Mouse (Mus musculus) liver, postnatal 0 days (tissue): ENCODE results near the gene Relb. TPM values are rescaled to one million over a fixed set of nuclear protein-coding genes. Genes with fewer than 3 reads are reported as not detected.
A peak's percentile ranks its signal among the peaks of the same experiment; 100 is the strongest.

Experiments used
- ATAC-seq: fragments of 200-750 bp; cut with Nextera tagmentation; 2 replicates; pipeline ENCODE4 v1.8.0; 2017; ENCODE audit warnings: mild to moderate bottlenecking, moderate library complexity
- DNase-seq: peaks from one replicate; pipeline ENCODE4 v3.0.0-alpha.2; 2016
- H3K27ac ChIP-seq: fragments of 300-500 bp; sonication (generic); 2 replicates; pipeline ENCODE4 v1.5.1; 2014; ENCODE audit warnings: antibody characterized with exemption, moderate library complexity, mild to moderate bottlenecking, low read depth
- H3K27me3 ChIP-seq: fragments of 300-500 bp; sonication (generic); 2 replicates; pipeline ENCODE4 v1.6.1; 2014; ENCODE audit warnings: low read length, control low read depth, mixed read lengths; ENCODE audit not compliant: insufficient read depth
- H3K36me3 ChIP-seq: fragments of 300-500 bp; sonication (generic); replicated peaks from 2 replicates; pipeline ENCODE4 v1.6.1; 2014; ENCODE audit warnings: mild to moderate bottlenecking, control low read depth, low read length, moderate library complexity, mixed read lengths; ENCODE audit not compliant: insufficient read depth
- H3K4me1 ChIP-seq: fragments of 300-500 bp; sonication (generic); 2 replicates; pipeline ENCODE4 v1.6.1; 2014; ENCODE audit warnings: antibody characterized with exemption, mild to moderate bottlenecking, control low read depth; ENCODE audit not compliant: insufficient read depth
- H3K4me2 ChIP-seq: fragments of 300-500 bp; sonication (generic); 2 replicates; pipeline ENCODE4 v1.6.1; 2014; ENCODE audit warnings: low read depth, mild to moderate bottlenecking, low read length, moderate library complexity, mixed read lengths
- H3K4me3 ChIP-seq: fragments of 300-500 bp; sonication (generic); 2 replicates; pipeline ENCODE4 v1.5.1; 2014; ENCODE audit warnings: low read depth, low read length
- H3K9ac ChIP-seq: fragments of 300-500 bp; sonication (generic); replicated peaks from 2 replicates; pipeline ENCODE4 v1.6.1; 2014; ENCODE audit warnings: mild to moderate bottlenecking, moderate library complexity
- H3K9me3 ChIP-seq: fragments of 300-500 bp; sonication (generic); 2 replicates; pipeline ENCODE4 v1.6.1; 2016; ENCODE audit warnings: mild to moderate bottlenecking, control low read depth, low read length, mixed read lengths
- CTCF ChIP-seq: sonication (generic); IDR thresholded peaks from 2 replicates; pipeline ENCODE4 v1.5.1; 2016; ENCODE audit warnings: antibody characterized with exemption, low read depth
- EP300 ChIP-seq: IDR thresholded peaks from 2 replicates; pipeline ENCODE4 v1.6.1; 2016; ENCODE audit warnings: antibody characterized with exemption, low read depth, mild to moderate bottlenecking
- WGBS: fragments of 180-500 bp; shearing (Covaris S2); extraction: QIAGEN DNeasy Blood & Tissue Kit; methylation state at CpG from one replicate; pipeline ENCODE4 v1.1.7; 2014; ENCODE audit not compliant: insufficient replicate concordance; 5-methylcytosine and 5-hydroxymethylcytosine counted together
- polyA plus RNA-seq: library from polyadenylated mRNA; unstranded; fragments of >200 nt; fragmentation: Nextera tagmentation; extraction: Ambion mirVana; gene quantifications from 2 replicates; pipeline ENCODE4 v1.2.1, GENCODE M21; 2015

Relb gene
- polyA plus RNA-seq, 1 experiment from 2014 or later = 2.3 TPM

GRCm38 (mm10) chr7:19671511-19671910 is 42.3 kb upstream of the Relb start:
- peaks cover 15% of the 10 kb centered on the region for H3K4me1 ChIP-seq
- DNase-seq (no peak), ATAC-seq (no peak)
- no peaks in the 10 kb centered on the region for H3K9me3 ChIP-seq
- TF ChIP-seq EP300 (no peak), CTCF (no peak)
- H3K4me3 ChIP-seq = no peak overlapping the region
- H3K4me2 ChIP-seq = no peak overlapping the region
- H3K27me3 ChIP-seq = no peaks in the 10 kb centered on the region
- H3K36me3 ChIP-seq = 0 out of 2 replicates have a peak, but pooled peaks cover 3% of the 10 kb centered on the region
- H3K9ac ChIP-seq = no peak overlapping the region
- no peak overlapping the region for H3K27ac ChIP-seq
- 76% methylated on average over 10 of the region's 10 CpGs for WGBS

GRCm38 (mm10) chr7:19668947-19669721 is 39.9 kb upstream of the Relb start:
- Histone ChIP-seq H3K36me3 (0 out of 2 replicates have a peak, but pooled peaks cover 3% of the 10 kb centered on the region), H3K4me2 (peak overlapping the region; percentile 55), H3K9me3 (no peaks in the 10 kb centered on the region), H3K27me3 (no peaks in the 10 kb centered on the region), H3K9ac (peak overlapping the region; percentile 48), H3K4me3 (no peak overlapping the region; the same call in 1 of the 2 replicates), H3K4me1 (peaks cover 22% of the 10 kb centered on the region), H3K27ac (peak overlapping the region; percentile 90)
- TF ChIP-seq CTCF (peak; percentile 99), EP300 (peak; percentile 49; the same call in 1 of the 2 replicates)
- peak; percentile 91 for DNase-seq
- peak; percentile 64 for ATAC-seq
- WGBS = 5% methylated on average over 10 of the region's 10 CpGs

GRCm38 (mm10) chr7:19667434-19667833 is 38.2 kb upstream of the Relb start:
- TF ChIP-seq EP300 (no peak), CTCF (no peak)
- Histone ChIP-seq H3K4me3 (no peak overlapping the region), H3K27me3 (no peaks in the 10 kb centered on the region), H3K4me1 (peaks cover 33% of the 10 kb centered on the region), H3K27ac (peak overlapping the region; percentile 77), H3K4me2 (no peak overlapping the region), H3K9ac (no peak overlapping the region), H3K9me3 (no peaks in the 10 kb centered on the region), H3K36me3 (0 out of 2 replicates have a peak, but pooled peaks cover 3% of the 10 kb centered on the region)
- DNase-seq (no peak), ATAC-seq (no peak)
- 52% methylated on average over 2 of the region's 2 CpGs for WGBS

GRCm38 (mm10) chr7:19666750-19667149 is 37.5 kb upstream of the Relb start:
- no peak for ATAC-seq
- Histone ChIP-seq H3K27me3 (no peaks in the 10 kb centered on the region), H3K4me3 (no peak overlapping the region), H3K4me2 (no peak overlapping the region), H3K27ac (peak overlapping the region; percentile 97), H3K9me3 (no peaks in the 10 kb centered on the region), H3K9ac (no peak overlapping the region), H3K36me3 (peaks cover 6% of the 10 kb centered on the region; the same call in 1 of the 2 replicates), H3K4me1 (peaks cover 33% of the 10 kb centered on the region)
- TF ChIP-seq CTCF (peak; percentile 56), EP300 (no peak)
- WGBS = 69% methylated on average over 3 of the region's 3 CpGs
- peak; percentile 48 for DNase-seq

GRCm38 (mm10) chr7:19664955-19665841 is 36.0 kb upstream of the Relb start, which contains the start of gene Clptm1:
Clptm1 (minus strand) TSS chr7:19665033.
- Histone ChIP-seq H3K9me3 (no peaks in the 10 kb centered on the region), H3K4me3 (peak within 1 kb of the TSS; percentile 98), H3K9ac (peak within 1 kb of the TSS; percentile 99), H3K4me1 (peaks cover 33% of the 10 kb centered on the region), H3K4me2 (peak within 1 kb of the TSS; percentile 91), H3K27ac (peak within 1 kb of the TSS; percentile 97), H3K36me3 (peaks cover 11% of the 10 kb centered on the region; the same call in 1 of the 2 replicates), H3K27me3 (no peaks in the 10 kb centered on the region)
- ATAC-seq = peak; percentile 87
- TF ChIP-seq CTCF (peak; percentile 62), EP300 (peak; percentile 91)
- WGBS = under 1% methylated on average over 57 of the region's 63 CpGs
- peak; percentile 98 for DNase-seq

- DNase-seq (no peak), ATAC-seq (peak; percentile 24)
- peak overlapping the region; percentile 97 for H3K27ac ChIP-seq
- peak overlapping the region; percentile 98 for H3K4me3 ChIP-seq
- TF ChIP-seq EP300 = no peak
- no peak for TF ChIP-seq CTCF
- H3K4me2 ChIP-seq = peak overlapping the region; percentile 91
- no peaks in the 10 kb centered on the region for H3K9me3 ChIP-seq
- peak overlapping the region; percentile 99 for H3K9ac ChIP-seq
- H3K27me3 ChIP-seq = no peaks in the 10 kb centered on the region
- 0% methylated on average over 35 of the region's 37 CpGs for WGBS
- peaks cover 16% of the 10 kb centered on the region for H3K36me3 ChIP-seq
- peaks cover 33% of the 10 kb centered on the region for H3K4me1 ChIP-seq
Measured at GRCm38 (mm10) chr7:19664455-19664954, 35.3 kb upstream of the Relb start.
